Mouse (Mus musculus) neural tube, embryonic 11.5 days (tissue): ENCODE data around the gene Prkce. TPM values are rescaled to one million over a fixed set of nuclear protein-coding genes. Genes with fewer than 3 reads are reported as not detected.

Experiments used
- ATAC-seq: fragments of 200-750 bp; cut with Nextera tagmentation; 2 replicates; pipeline ENCODE4 v1.8.0; 2017; ENCODE audit warnings: moderate number of reproducible peaks, mild to moderate bottlenecking, moderate TSS enrichment, moderate library complexity; ENCODE audit not compliant: insufficient read depth, low FRiP score, low TSS enrichment
- DNase-seq: peaks from one replicate; pipeline ENCODE4 v3.0.0-alpha.2; 2015; ENCODE audit warnings: low spot score
- H3K27ac ChIP-seq: fragments of 300-500 bp; sonication (generic); 2 replicates; pipeline ENCODE4 v1.5.1; 2014; ENCODE audit warnings: low read depth, mild to moderate bottlenecking, low read length
- H3K27me3 ChIP-seq: fragments of 300-500 bp; sonication (generic); 2 replicates; pipeline ENCODE4 v1.6.1; 2014; ENCODE audit warnings: mild to moderate bottlenecking, low read length, mixed read lengths; ENCODE audit not compliant: control insufficient read depth, insufficient read depth
- H3K36me3 ChIP-seq: fragments of 300-500 bp; sonication (generic); 2 replicates; pipeline ENCODE4 v1.6.1; 2014; ENCODE audit warnings: mild to moderate bottlenecking, low read length, moderate library complexity, mixed read lengths; ENCODE audit not compliant: control insufficient read depth, insufficient read depth
- H3K4me1 ChIP-seq: fragments of 300-500 bp; sonication (generic); 2 replicates; pipeline ENCODE4 v1.6.1; 2014; ENCODE audit warnings: low read length, mixed read lengths; ENCODE audit not compliant: control insufficient read depth, insufficient read depth
- H3K4me2 ChIP-seq: fragments of 300-500 bp; sonication (generic); 2 replicates; pipeline ENCODE4 v1.6.1; 2014; ENCODE audit warnings: low read depth, mild to moderate bottlenecking, moderate library complexity
- H3K4me3 ChIP-seq: fragments of 300-500 bp; sonication (generic); 2 replicates; pipeline ENCODE4 v1.5.1; 2014; ENCODE audit warnings: low read depth, low read length
- H3K9ac ChIP-seq: fragments of 300-500 bp; sonication (generic); 2 replicates; pipeline ENCODE4 v1.6.1; 2014; ENCODE audit warnings: mild to moderate bottlenecking, low read length
- H3K9me3 ChIP-seq: fragments of 300-500 bp; sonication (generic); 2 replicates; pipeline ENCODE4 v1.6.1; 2016; ENCODE audit warnings: low read length; ENCODE audit not compliant: control insufficient read depth
- WGBS: fragments of 180-500 bp; shearing (Covaris S2); extraction: QIAGEN DNeasy Blood & Tissue Kit; methylation state at CpG from one replicate; pipeline ENCODE4 v1.1.7; 2014; 5-methylcytosine and 5-hydroxymethylcytosine counted together
- polyA plus RNA-seq: library from polyadenylated mRNA; unstranded; fragments of >200 nt; fragmentation: Nextera tagmentation; extraction: Ambion mirVana; gene quantifications from 2 replicates; pipeline ENCODE4 v1.2.1, GENCODE M21; 2014

Prkce gene
- polyA plus RNA-seq, 1 experiment from 2014 or later: 13.3 TPM

- Histone ChIP-seq H3K4me3 (no peak overlapping the region), H3K9me3 (no peaks in the 10 kb centered on the region), H3K4me1 (no peaks in the 10 kb centered on the region), H3K9ac (no peak overlapping the region), H3K4me2 (no peak overlapping the region), H3K36me3 (no peaks in the 10 kb centered on the region), H3K27me3 (no peaks in the 10 kb centered on the region), H3K27ac (no peak overlapping the region)
- 91% methylated on average over 17 of the region's 17 CpGs for WGBS
- no peak for ATAC-seq
- no peak for DNase-seq
Measured at GRCm38 (mm10) chr17:86208057-86208820, 40.7 kb downstream of the Prkce start.

DNA sequence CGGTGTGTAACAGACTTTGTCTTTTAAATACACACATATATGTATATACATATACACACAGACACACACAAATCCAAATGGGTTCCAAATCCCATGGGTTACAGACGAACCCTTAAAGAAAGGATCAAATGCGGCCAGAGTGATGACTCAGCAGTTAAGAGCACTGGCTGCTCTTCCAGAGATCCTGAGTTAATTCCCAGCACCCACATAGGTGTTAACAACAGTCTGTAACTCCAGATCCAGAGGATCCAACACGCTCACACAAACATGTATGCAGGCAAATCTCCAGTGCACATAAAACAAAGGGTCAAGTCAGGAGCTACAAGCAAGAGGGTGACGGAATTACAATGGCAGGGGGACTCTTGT lies 41.2 kb downstream of the Prkce start:
- Histone ChIP-seq H3K4me1 (no peaks in the 10 kb centered on the region), H3K9me3 (no peaks in the 10 kb centered on the region), H3K27ac (no peak overlapping the region), H3K36me3 (no peaks in the 10 kb centered on the region), H3K4me2 (no peak overlapping the region), H3K9ac (no peak overlapping the region), H3K27me3 (no peaks in the 10 kb centered on the region), H3K4me3 (no peak overlapping the region)
- DNase-seq (no peak), ATAC-seq (no peak)
- WGBS: 91% methylated on average over 5 of the region's 5 CpGs

DNA sequence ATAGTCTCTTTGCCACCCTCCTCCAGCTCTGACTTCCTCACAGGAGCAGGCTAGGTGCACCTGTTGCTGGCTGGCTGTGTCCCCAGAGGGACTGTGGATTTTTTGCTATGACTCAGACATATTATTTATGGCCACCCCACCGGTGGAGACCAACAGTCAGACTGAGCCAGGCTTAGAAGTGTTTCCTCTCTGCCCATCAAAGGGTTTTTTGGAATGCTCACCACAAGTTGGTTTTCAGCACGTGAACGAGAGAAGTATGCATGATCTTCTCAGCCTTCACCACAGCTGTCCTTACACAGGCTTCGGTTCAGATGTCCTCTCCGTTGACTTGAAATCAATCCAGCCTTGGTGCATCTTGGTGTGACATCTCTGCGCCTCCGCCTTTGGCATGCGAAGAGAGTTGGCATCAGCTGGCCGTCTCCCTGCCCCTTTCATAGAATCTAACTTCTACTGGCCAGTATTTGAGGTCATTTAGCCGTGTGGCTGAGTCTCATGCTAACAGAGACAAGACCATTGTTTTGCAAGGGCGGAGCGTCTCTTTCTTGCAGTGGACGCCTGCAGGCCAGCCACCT lies 42.2 kb downstream of the Prkce start:
- Histone ChIP-seq H3K4me3 (no peak overlapping the region), H3K9ac (no peak overlapping the region), H3K4me2 (no peak overlapping the region), H3K27me3 (no peaks in the 10 kb centered on the region), H3K27ac (no peak overlapping the region), H3K9me3 (no peaks in the 10 kb centered on the region), H3K4me1 (no peaks in the 10 kb centered on the region), H3K36me3 (no peaks in the 10 kb centered on the region)
- ATAC-seq: no peak
- 93% methylated on average over 13 of the region's 13 CpGs for WGBS
- no peak for DNase-seq

DNA sequence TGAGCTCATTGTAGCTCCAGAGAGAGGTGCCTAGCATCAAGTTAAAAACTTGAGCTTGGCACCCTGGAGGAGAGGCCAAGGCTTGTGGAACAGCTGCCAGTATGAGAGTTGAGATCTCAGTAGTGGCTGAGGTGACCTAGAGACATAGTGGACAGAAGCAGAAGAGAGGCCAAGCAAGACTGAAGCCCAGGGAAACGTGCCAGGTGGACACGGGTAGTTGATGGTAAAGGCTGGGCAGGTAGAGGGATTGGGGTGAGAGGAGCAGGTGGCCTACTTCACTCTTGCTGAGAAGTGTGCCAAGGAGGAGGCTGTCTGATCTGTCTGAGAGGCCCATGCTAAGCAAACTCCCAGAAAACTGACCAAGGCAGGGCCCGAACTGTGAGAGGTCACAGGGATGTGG lies 44.6 kb downstream of the Prkce start:
- H3K4me3 ChIP-seq: no peak overlapping the region
- WGBS: 97% methylated on average over 3 of the region's 3 CpGs
- no peak overlapping the region for H3K9ac ChIP-seq
- no peaks in the 10 kb centered on the region for H3K4me1 ChIP-seq
- no peaks in the 10 kb centered on the region for H3K9me3 ChIP-seq
- H3K27ac ChIP-seq: no peak overlapping the region
- no peaks in the 10 kb centered on the region for H3K36me3 ChIP-seq
- DNase-seq (no peak), ATAC-seq (no peak)
- H3K27me3 ChIP-seq: no peaks in the 10 kb centered on the region
- no peak overlapping the region for H3K4me2 ChIP-seq

DNA sequence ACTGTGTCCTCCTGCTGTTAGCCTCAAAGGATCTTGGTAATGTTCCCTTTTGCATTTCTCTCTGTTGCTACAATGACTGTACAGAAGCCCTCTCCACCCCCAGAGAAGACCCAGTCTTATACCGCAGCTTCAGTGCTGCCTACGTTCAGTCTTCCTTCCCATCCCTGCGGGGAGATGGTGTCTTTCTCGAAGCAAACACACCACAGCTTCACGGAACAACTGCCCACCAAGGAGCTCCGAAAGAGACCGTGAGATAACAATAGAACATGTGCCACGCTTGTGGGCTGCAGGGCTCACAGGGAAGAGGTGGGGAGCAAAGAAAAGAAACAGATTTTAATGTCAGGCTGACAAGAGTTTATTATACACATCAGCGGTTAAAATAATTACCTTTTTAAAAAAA lies 46.7 kb downstream of the Prkce start:
- no peaks in the 10 kb centered on the region for H3K36me3 ChIP-seq
- H3K27ac ChIP-seq: no peak overlapping the region
- no peaks in the 10 kb centered on the region for H3K9me3 ChIP-seq
- H3K4me3 ChIP-seq: no peak overlapping the region
- 61% methylated on average over 9 of the region's 9 CpGs for WGBS
- ATAC-seq (no peak), DNase-seq (no peak)
- no peak overlapping the region for H3K4me2 ChIP-seq
- H3K4me1 ChIP-seq: no peaks in the 10 kb centered on the region
- H3K9ac ChIP-seq: no peak overlapping the region
- no peaks in the 10 kb centered on the region for H3K27me3 ChIP-seq

GRCm38 (mm10) chr17:86214741-86215140 lies 47.2 kb downstream of the Prkce start:
- ATAC-seq: no peak

GRCm38 (mm10) chr17:86215771-86216170 lies 48.2 kb downstream of the Prkce start:
- ATAC-seq (no peak), DNase-seq (no peak)
- no peaks in the 10 kb centered on the region for H3K36me3 ChIP-seq
- H3K27ac ChIP-seq: no peak overlapping the region
- no peaks in the 10 kb centered on the region for H3K4me1 ChIP-seq
- H3K4me3 ChIP-seq: no peak overlapping the region
- H3K9ac ChIP-seq: no peak overlapping the region
- no peaks in the 10 kb centered on the region for H3K9me3 ChIP-seq
- H3K27me3 ChIP-seq: no peaks in the 10 kb centered on the region
- WGBS: 77% methylated on average over 7 of the region's 7 CpGs
- no peak overlapping the region for H3K4me2 ChIP-seq

More at GRCm38 (mm10) chr17:86214741-86215140, 47.2 kb downstream of the Prkce start:
- H3K27ac ChIP-seq: no peak overlapping the region
- H3K4me1 ChIP-seq: no peaks in the 10 kb centered on the region
- no peaks in the 10 kb centered on the region for H3K36me3 ChIP-seq
- no peaks in the 10 kb centered on the region for H3K9me3 ChIP-seq
- no peaks in the 10 kb centered on the region for H3K27me3 ChIP-seq
- no peak for DNase-seq
- H3K4me2 ChIP-seq: no peak overlapping the region
- H3K4me3 ChIP-seq: no peak overlapping the region
- 86% methylated on average over 14 of the region's 14 CpGs for WGBS
- H3K9ac ChIP-seq: no peak overlapping the region

- WGBS: 80% methylated on average over 5 of the region's 5 CpGs
- Histone ChIP-seq H3K9me3 (no peaks in the 10 kb centered on the region), H3K27me3 (no peaks in the 10 kb centered on the region), H3K9ac (no peak overlapping the region), H3K4me1 (no peaks in the 10 kb centered on the region), H3K4me2 (no peak overlapping the region), H3K4me3 (no peak overlapping the region), H3K36me3 (no peaks in the 10 kb centered on the region), H3K27ac (no peak overlapping the region)
- no peak for DNase-seq
- no peak for ATAC-seq
Measured at GRCm38 (mm10) chr17:86217468-86217867, 49.9 kb downstream of the Prkce start.

GRCm38 (mm10) chr17:86218553-86218952 lies 51.0 kb downstream of the Prkce start:
- Histone ChIP-seq H3K4me3 (no peak overlapping the region), H3K9ac (no peak overlapping the region), H3K27me3 (no peaks in the 10 kb centered on the region), H3K4me1 (no peaks in the 10 kb centered on the region), H3K36me3 (no peaks in the 10 kb centered on the region), H3K9me3 (no peaks in the 10 kb centered on the region), H3K27ac (no peak overlapping the region), H3K4me2 (no peak overlapping the region)
- no peak for ATAC-seq
- WGBS: 81% methylated on average over 11 of the region's 11 CpGs
- no peak for DNase-seq
